Mouse (Mus musculus) hindbrain, postnatal 0 days (tissue): Measurements from ENCODE around the gene Ptprg. TPM values are rescaled to one million over a fixed set of nuclear protein-coding genes. Genes with fewer than 3 reads are reported as not detected.
"Not testable (repeated sequence)": the region's sequence is repeated elsewhere in the genome, so short reads cannot be mapped to it uniquely, and the experiment has no call there.

Experiments
- ATAC-seq: fragments of 200-750 bp; cut with Nextera tagmentation; 2 replicates; pipeline ENCODE4 v1.8.0; 2017; ENCODE audit warnings: mild to moderate bottlenecking, moderate TSS enrichment, moderate library complexity
- DNase-seq: peaks from one replicate; pipeline ENCODE4 v3.0.0-alpha.2; 2015; ENCODE audit warnings: low spot score
- H3K27ac ChIP-seq: fragments of 300-500 bp; sonication (generic); 2 replicates; pipeline ENCODE4 v1.5.1; 2014; ENCODE audit warnings: mild to moderate bottlenecking
- H3K27me3 ChIP-seq: fragments of 300-500 bp; sonication (generic); 2 replicates; pipeline ENCODE4 v1.6.1; 2014; ENCODE audit warnings: low read length, mixed read lengths; ENCODE audit not compliant: insufficient read depth
- H3K36me3 ChIP-seq: fragments of 300-500 bp; sonication (generic); 2 replicates; pipeline ENCODE4 v1.6.1; 2014; ENCODE audit warnings: low read length, mixed read lengths; ENCODE audit not compliant: insufficient read depth
- H3K4me1 ChIP-seq: fragments of 300-500 bp; sonication (generic); 2 replicates; pipeline ENCODE4 v1.6.1; 2014; ENCODE audit warnings: antibody characterized with exemption, low read length, mixed read lengths; ENCODE audit not compliant: insufficient read depth
- H3K4me2 ChIP-seq: fragments of 300-500 bp; sonication (generic); 2 replicates; pipeline ENCODE4 v1.6.1; 2014; ENCODE audit warnings: low read depth, mild to moderate bottlenecking, low read length, moderate library complexity, mixed read lengths
- H3K4me3 ChIP-seq: fragments of 300-500 bp; sonication (generic); 2 replicates; pipeline ENCODE4 v1.5.1; 2014; ENCODE audit warnings: low read length
- H3K9ac ChIP-seq: fragments of 300-500 bp; sonication (generic); replicated peaks from 2 replicates; pipeline ENCODE4 v1.6.1; 2014; ENCODE audit warnings: mild to moderate bottlenecking, low read length, moderate library complexity, mixed read lengths
- H3K9me3 ChIP-seq: fragments of 300-500 bp; sonication (generic); 2 replicates; pipeline ENCODE4 v1.6.1; 2016; ENCODE audit warnings: low read length, mixed read lengths
- CTCF ChIP-seq: IDR thresholded peaks from 2 replicates; pipeline ENCODE4 v1.5.1; 2016; ENCODE audit warnings: antibody characterized with exemption, control low read depth, low read depth
- WGBS: fragments of 180-500 bp; shearing (Covaris S2); extraction: QIAGEN DNeasy Blood & Tissue Kit; methylation state at CpG from one replicate; pipeline ENCODE4 v1.1.7; 2014; 5-methylcytosine and 5-hydroxymethylcytosine counted together
- polyA plus RNA-seq: library from polyadenylated mRNA; unstranded; fragments of >200 nt; fragmentation: Nextera tagmentation; extraction: Ambion mirVana; gene quantifications from 2 replicates; pipeline ENCODE4 v1.2.1, GENCODE M21; 2015
- total RNA-seq: library from RNA; depleted of rRNA; stranded (reverse); fragments of >200 nt; gene quantifications from 2 replicates; pipeline ENCODE4 v1.2.3, GENCODE M21; 2014

Gene Ptprg
- total and polyA plus RNA-seq, 2 experiments from 2014 or later: 33.0 to 101 TPM

- no peak overlapping the region for H3K4me2 ChIP-seq
- no peak overlapping the region for H3K4me3 ChIP-seq
- no peaks in the 10 kb centered on the region for H3K36me3 ChIP-seq
- TF ChIP-seq CTCF: no peak
- no peak overlapping the region for H3K27ac ChIP-seq
- H3K27me3 ChIP-seq: no peaks in the 10 kb centered on the region
- DNase-seq (no peak), ATAC-seq (0 out of 2 replicates have a peak, but pooled peaks have one; percentile 27)
- H3K9ac ChIP-seq: no peak overlapping the region
- H3K4me1 ChIP-seq: no peaks in the 10 kb centered on the region
- WGBS: 68% methylated on average over 6 of the region's 6 CpGs
- no peaks in the 10 kb centered on the region for H3K9me3 ChIP-seq
Observed at GRCm38 (mm10) chr14:11955020-11955882, 401.9 kb downstream of the Ptprg start.

DNA sequence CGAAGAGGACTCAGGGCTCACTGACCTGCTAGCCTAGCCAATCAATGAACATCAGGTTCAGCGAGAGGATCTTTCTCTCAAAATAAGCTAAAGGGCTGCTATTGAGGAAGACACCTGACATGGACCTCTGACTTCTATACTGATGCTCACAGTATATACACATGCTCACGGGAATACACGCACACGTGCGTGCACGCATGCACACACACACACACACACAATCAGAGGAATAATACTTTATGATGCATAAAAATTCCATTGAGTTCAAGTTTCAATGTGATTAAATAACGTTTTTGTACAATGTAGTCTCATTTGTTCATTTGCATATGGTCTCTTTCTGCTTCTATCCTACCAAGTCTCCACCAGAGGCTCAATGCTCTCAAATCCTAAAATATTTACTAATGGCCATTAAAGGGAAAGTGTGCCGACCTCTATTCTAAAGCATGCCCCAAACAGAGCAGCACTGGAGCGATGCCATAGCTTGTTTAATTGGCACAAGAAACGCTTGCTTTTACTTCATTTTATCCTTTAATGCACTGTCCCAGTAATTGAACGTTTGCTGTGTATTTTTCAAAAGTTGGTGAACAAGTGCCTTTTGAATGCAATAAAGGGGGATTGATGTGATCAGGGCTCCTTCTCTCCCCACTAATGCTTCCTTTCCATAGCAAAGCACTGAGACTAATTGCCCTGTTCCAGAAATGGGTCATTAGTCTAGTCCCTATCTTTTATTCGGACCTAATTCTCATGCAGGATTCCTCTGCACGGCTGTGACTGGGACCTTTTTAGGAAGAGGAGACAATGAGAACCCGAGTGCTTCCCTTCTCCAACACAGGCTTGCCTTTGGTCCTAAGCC is 407.2 kb downstream of the Ptprg start:
- no peak for TF ChIP-seq CTCF
- ATAC-seq (0 out of 2 replicates have a peak, but pooled peaks have one; percentile 55), DNase-seq (peak; percentile 38)
- no peak overlapping the region for H3K9ac ChIP-seq
- H3K4me3 ChIP-seq: no peak overlapping the region
- WGBS: 57% methylated on average over 15 of the region's 15 CpGs
- no peaks in the 10 kb centered on the region for H3K36me3 ChIP-seq
- H3K27me3 ChIP-seq: no peaks in the 10 kb centered on the region
- H3K4me1 ChIP-seq: no peaks in the 10 kb centered on the region
- H3K9me3 ChIP-seq: no peaks in the 10 kb centered on the region
- H3K27ac ChIP-seq: no peak overlapping the region
- no peak overlapping the region for H3K4me2 ChIP-seq

GRCm38 (mm10) chr14:11962101-11962500 is 408.8 kb downstream of the Ptprg start:
- no peak for ATAC-seq
- H3K9me3 ChIP-seq: no peaks in the 10 kb centered on the region
- no peaks in the 10 kb centered on the region for H3K27me3 ChIP-seq
- WGBS: 91% methylated on average over 5 of the region's 5 CpGs
- no peaks in the 10 kb centered on the region for H3K4me1 ChIP-seq
- no peak overlapping the region for H3K9ac ChIP-seq
- no peak for DNase-seq
- H3K36me3 ChIP-seq: no peaks in the 10 kb centered on the region
- TF ChIP-seq CTCF: no peak
- H3K4me2 ChIP-seq: no peak overlapping the region
- no peak overlapping the region for H3K4me3 ChIP-seq
- no peak overlapping the region for H3K27ac ChIP-seq

GRCm38 (mm10) chr14:11962561-11962960 is 409.2 kb downstream of the Ptprg start:
- no peak overlapping the region for H3K9ac ChIP-seq
- H3K4me3 ChIP-seq: no peak overlapping the region
- H3K9me3 ChIP-seq: no peaks in the 10 kb centered on the region
- no peak overlapping the region for H3K27ac ChIP-seq
- TF ChIP-seq CTCF: no peak
- ATAC-seq (no peak), DNase-seq (no peak)
- H3K27me3 ChIP-seq: no peaks in the 10 kb centered on the region
- 83% methylated on average over 8 of the region's 8 CpGs for WGBS
- H3K36me3 ChIP-seq: no peaks in the 10 kb centered on the region
- no peak overlapping the region for H3K4me2 ChIP-seq
- no peaks in the 10 kb centered on the region for H3K4me1 ChIP-seq

- Histone ChIP-seq H3K9ac (no peak overlapping the region), H3K36me3 (no peaks in the 10 kb centered on the region), H3K4me3 (no peak overlapping the region), H3K27me3 (no peaks in the 10 kb centered on the region), H3K4me1 (no peaks in the 10 kb centered on the region), H3K4me2 (no peak overlapping the region), H3K9me3 (no peaks in the 10 kb centered on the region), H3K27ac (no peak overlapping the region)
- 96% methylated on average over 10 of the region's 10 CpGs for WGBS
- DNase-seq (no peak), ATAC-seq (no peak)
- TF ChIP-seq CTCF: no peak
Observed at GRCm38 (mm10) chr14:11963791-11964190, 410.5 kb downstream of the Ptprg start.

- H3K4me2 ChIP-seq, H3K9ac ChIP-seq: not testable (repeated sequence)
- 100% methylated on average over 1 of the region's 1 CpGs for WGBS
Observed at GRCm38 (mm10) chr14:11964326-11964725, 411.0 kb downstream of the Ptprg start.

More at GRCm38 (mm10) chr14:11964326-11964725, 411.0 kb downstream of the Ptprg start:
- not testable (repeated sequence) for H3K27me3 ChIP-seq, DNase-seq, H3K4me3 ChIP-seq, ATAC-seq, H3K27ac ChIP-seq, H3K9me3 ChIP-seq, H3K36me3 ChIP-seq, H3K4me1 ChIP-seq
